Mouse (Mus musculus) gastrocnemius, postnatal 10 days (tissue): ENCODE results near the gene Gnl1. TPM values are rescaled to one million over a fixed set of nuclear protein-coding genes. Genes with fewer than 3 reads are reported as not detected.
"Not testable (repeated sequence)": the region's sequence is repeated elsewhere in the genome, so short reads cannot be mapped to it uniquely, and the experiment has no call there.

ENCODE experiments used
- DNase-seq: peaks from one replicate; pipeline ENCODE4 v3.0.0; 2021; ENCODE audit warnings: mixed read lengths
- microRNA-seq, 2 experiments: library from miRNA; unstranded; fragments of <30 nt; microRNA quantifications; one replicate each; pipeline ENCODE4 v1.2.0; 2021
- total RNA-seq, 2 experiments: library from RNA; stranded (reverse); gene quantifications; 2 replicates each; pipeline ENCODE4 v1.2.3; 2021

Gene Gnl1
- total RNA-seq, 2 experiments from 2014 or later = 21.7 to 28.5 TPM

- no peak for DNase-seq
These were observed 45.5 kb downstream of the Gnl1 start for GRCm38 (mm10) chr17:36025197-36025596.

DNA sequence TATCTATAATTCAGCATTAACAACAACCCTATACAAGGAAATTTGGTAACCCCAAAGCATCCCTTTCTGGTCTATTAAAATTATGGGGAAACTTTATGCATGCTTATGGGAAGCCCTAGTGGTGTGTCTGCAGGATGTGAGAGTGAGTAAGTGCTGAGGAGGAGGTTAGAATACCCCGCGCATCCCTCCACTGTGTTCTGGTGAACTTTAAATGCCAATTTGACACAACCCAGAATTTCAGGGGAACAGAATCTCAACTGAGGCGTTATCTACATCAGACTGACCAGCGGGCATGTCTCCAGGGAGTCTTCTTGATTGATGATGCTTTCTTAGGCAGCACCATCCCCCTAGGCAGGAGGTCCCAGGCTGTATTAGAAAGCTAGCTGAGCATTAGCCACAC lies 46.2 kb downstream of the Gnl1 start:
- DNase-seq = no peak

GRCm38 (mm10) chr17:36027663-36028062 lies 48.0 kb downstream of the Gnl1 start:
- no peak for DNase-seq

DNA sequence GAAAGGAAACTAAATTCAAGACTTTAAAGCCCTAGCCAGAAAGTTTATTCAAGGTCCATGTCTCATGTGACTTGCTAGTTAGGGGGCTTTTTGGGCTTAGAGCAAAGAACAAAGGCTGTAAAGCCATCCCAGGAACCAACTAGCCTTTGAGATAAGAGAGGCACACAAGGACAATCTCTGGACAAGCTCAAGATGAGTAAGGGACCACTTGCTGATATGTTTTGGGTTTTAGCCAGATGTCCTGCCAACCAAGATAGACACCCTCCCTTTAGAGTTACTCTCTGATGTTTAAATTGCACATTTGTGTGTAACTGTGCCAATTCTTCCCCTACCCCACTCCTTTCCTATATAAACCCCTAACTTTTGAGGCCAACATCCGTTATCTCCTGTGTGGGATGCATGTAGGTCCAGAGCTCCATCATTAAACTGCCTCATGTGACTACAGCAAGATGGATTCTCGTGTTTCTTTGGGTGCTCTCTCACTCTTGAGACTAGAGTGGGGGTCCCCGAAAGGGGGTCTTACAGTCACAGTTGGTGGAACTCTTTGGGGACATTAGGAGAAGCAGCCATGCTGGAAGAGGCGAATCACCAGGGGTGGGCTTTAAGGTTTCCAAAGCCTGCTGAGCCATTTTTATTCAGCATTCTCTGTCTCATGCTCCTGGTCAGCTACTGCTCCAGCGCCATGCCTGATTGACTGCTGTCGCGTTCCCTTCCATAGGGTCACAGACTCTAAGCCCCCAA lies 49.4 kb downstream of the Gnl1 start:
- no peak for DNase-seq

GRCm38 (mm10) chr17:36030046-36030702 lies 50.5 kb downstream of the Gnl1 start:
- not testable (repeated sequence) for DNase-seq

- not testable (repeated sequence) for DNase-seq
These were observed 51.3 kb downstream of the Gnl1 start for GRCm38 (mm10) chr17:36030703-36031582.

DNA sequence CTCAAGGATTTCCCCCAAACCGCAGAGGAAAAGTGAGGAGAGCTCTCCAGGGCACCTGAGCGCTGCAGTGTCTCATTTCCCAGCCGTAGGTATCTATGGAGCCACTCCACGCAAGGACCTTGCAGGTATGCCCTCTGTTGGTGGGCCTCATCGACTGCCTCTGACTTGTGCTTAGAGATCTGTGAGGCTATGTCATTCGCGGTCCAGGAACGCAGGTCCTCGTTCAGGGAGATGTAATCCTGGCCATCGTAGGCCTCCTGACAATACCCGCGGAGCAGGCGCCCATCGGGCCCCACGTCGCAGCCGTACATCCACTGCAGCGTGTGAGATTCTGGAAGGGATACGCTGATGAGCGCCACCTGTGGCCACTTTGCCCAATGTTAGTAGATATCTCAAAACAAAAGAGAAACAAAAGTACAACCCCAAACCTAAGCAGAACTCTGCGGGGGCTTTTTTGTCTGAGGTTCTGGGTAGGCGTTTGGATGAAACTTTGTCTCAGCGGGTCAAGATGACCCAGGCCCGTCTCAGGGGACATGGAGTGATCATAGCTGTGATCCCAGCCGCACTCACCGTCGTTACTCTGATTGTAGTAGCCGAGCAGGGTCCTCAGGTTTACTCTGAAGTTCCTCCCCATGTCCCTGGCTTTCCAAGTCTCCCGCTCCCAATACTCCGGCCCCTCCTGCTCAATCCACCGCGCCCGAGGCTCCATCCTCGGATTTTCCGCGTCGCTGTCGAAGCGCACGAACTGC lies 52.1 kb downstream of the Gnl1 start:
- DNase-seq = not testable (repeated sequence)

- DNase-seq = peak; percentile 40
These were observed 52.8 kb downstream of the Gnl1 start, which contains the start of gene H2-T23 for GRCm38 (mm10) chr17:36032351-36032875. H2-T23 (minus strand) TSS chr17:36032855.

GRCm38 (mm10) chr17:36034524-36034923 lies 54.9 kb downstream of the Gnl1 start:
- not testable (repeated sequence) for DNase-seq

DNA sequence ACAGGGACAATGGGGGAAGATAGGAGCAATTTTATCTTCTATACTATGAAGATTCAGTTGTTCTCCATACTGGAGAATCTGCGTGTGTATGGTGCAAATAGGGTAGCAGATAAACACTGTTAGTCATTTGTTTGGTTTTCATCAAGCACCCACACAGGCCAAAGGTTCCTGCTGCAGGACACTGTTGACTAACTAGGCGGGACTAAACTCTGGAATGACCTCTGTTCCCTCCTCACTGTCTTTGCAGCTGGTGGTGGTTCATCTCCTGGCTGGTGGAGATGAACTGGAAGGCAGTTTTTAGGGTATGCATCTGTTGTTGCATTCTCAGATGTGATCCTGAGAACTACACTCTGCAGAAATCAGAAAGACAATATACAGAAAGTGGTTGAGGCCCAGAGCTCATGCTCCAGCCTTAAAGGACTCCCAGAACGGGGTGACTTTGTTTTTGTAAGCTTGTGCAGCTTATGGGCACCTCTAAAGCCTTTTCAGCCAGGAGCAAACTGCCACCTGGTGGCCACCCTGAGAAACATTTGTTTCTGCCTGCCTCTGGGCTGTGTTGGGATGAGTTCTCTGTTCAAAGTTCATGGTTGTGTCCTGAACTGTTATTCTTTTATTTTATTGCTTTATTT lies 55.5 kb downstream of the Gnl1 start:
- DNase-seq = peak; percentile 61

DNA sequence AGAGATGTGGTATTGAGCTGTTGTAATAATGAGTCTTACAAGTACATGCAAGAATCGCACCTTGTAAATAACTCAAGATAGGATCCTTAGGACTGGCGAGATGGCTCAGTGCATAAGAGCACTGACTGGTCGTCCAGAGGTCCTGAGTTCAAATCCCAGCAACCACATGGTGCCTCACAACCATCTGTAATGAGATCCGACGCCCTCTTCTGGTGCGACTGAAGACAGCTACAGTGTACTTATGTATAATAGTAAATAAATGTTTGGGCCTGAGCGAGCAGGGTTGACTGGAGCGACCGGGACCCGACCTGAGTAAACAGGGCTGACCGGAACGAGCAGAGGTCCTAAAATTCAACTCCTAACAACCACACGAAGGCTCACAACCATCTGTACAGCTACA lies 56.5 kb downstream of the Gnl1 start:
- DNase-seq = not testable (repeated sequence)

Small RNA genes within 50 kb of the gene (microRNA-seq; reads per million reads assigned to microRNA genes)
- gene Mir877 = 17.6 to 37.8 reads per million in 2 experiments

Other genes with a start within 250 kb of the Gnl1 start
- gene Ier3, start 158.2 kb upstream of the Gnl1 start, total RNA-seq = 1 to 10 TPM; 4.5 to 5.8 TPM
- gene Flot1, start 156.6 kb upstream of the Gnl1 start, total RNA-seq = 10 to 100 TPM; 38.8 to 41.3 TPM
- gene Tubb5, start 141.5 kb upstream of the Gnl1 start, total RNA-seq = 100 to 1,000 TPM; 205 to 251 TPM
- gene Mdc1, start 138.3 kb upstream of the Gnl1 start, total RNA-seq = 10 to 100 TPM; 10.1 to 14.6 TPM
- 1 to 10 TPM; 7.8 to 9.7 TPM for gene Nrm, start 118.5 kb upstream of the Gnl1 start, total RNA-seq
- 10 to 100 TPM; 14.7 to 21.9 TPM for gene Ppp1r18, start 114.3 kb upstream of the Gnl1 start, total RNA-seq
- 10 to 100 TPM; 12.6 to 16.8 TPM for gene Dhx16, start 100.0 kb upstream of the Gnl1 start, total RNA-seq
- gene 2310061I04Rik, start 82.4 kb upstream of the Gnl1 start, total RNA-seq = 10 to 100 TPM; 49.6 to 56.2 TPM
- gene Atat1, start 69.8 kb upstream of the Gnl1 start, total RNA-seq = 1 to 10 TPM; 6.4 to 9.8 TPM
- 10 to 100 TPM; 44.8 to 54.4 TPM for gene Mrps18b, start 63.5 kb upstream of the Gnl1 start, total RNA-seq
- gene Ppp1r10, start 63.4 kb upstream of the Gnl1 start, total RNA-seq = 10 to 100 TPM; 31.4 to 47.1 TPM
- 10 to 100 TPM; 65.7 to 71.6 TPM for gene Abcf1, start 10.1 kb upstream of the Gnl1 start, total RNA-seq
- gene Prr3, start 385 bp downstream of the Gnl1 start, total RNA-seq = 1 to 10 TPM; 5.1 to 9.3 TPM
- under 1 TPM; 0.45 to 0.84 TPM for gene H2-T24, start 40.7 kb downstream of the Gnl1 start, total RNA-seq
- gene H2-T23, start 53.0 kb downstream of the Gnl1 start, total RNA-seq = 1 to 10 TPM; 5.2 to 6.7 TPM
- 1 to 10 TPM; 8.1 to 8.8 TPM for gene H2-T22, start 62.9 kb downstream of the Gnl1 start, total RNA-seq
- gene Gm6034, start 63.1 kb downstream of the Gnl1 start, total RNA-seq = under 1 TPM in 1 of 2 experiments, not detected in 1; 0.16 TPM
- 1 to 10 TPM; 1.6 to 2.0 TPM for gene Gm11127, start 78.5 kb downstream of the Gnl1 start, total RNA-seq
- not detected for gene Gm19684, start 141.8 kb downstream of the Gnl1 start, total RNA-seq
- not detected for gene Gm7030, start 149.6 kb downstream of the Gnl1 start, total RNA-seq
- gene Gm8909, start 188.7 kb downstream of the Gnl1 start, total RNA-seq = not detected
- gene H2-T3, start 210.4 kb downstream of the Gnl1 start, total RNA-seq = not detected